In genomic region chr10:61648737-61649645, GRCm38 (mm10) we compare ENCODE assay signal across 8 mouse cellular contexts. TPM values are rescaled to one million over a fixed set of nuclear protein-coding genes. Genes with fewer than 3 reads are reported as not detected.
DNase-seq lines count a peak whose midpoint lies in the region; ATAC-seq and TF ChIP-seq lines count a peak whose summit lies in the region.

No protein-coding gene starts in this region.

- no peaks in the 10 kb centered on the region for H3K36me3 ChIP-seq in spleen, adult 2 months (ENCODE audit: control insufficient read depth, insufficient read depth, low read length)
- peaks cover 36% of the 10 kb centered on the region for H3K36me3 ChIP-seq in hindbrain, embryonic 10.5 days
- H3K36me3 ChIP-seq in liver, adult 2 months (ENCODE audit: control insufficient read depth, insufficient read depth, low read length) = peaks cover 4% of the 10 kb centered on the region; the same call in 1 of the 2 replicates
- no peaks in the 10 kb centered on the region; the same call in 1 of the 2 replicates for H3K36me3 ChIP-seq in neural tube, embryonic 14.5 days (ENCODE audit: control insufficient read depth, insufficient read depth, low read length)

- TF ChIP-seq CTCF in spleen, adult 2 months (IDR thresholded peaks at IDR 0.05; ENCODE audit: extremely low read depth, insufficient read depth, insufficient read length, insufficient replicate concordance) = no peak
- TF ChIP-seq CTCF in liver, adult 2 months (IDR thresholded peaks at IDR 0.05; ENCODE audit: low read depth, low read length) = no peak

- WGBS in spleen, adult 2 months = 3% methylated on average over 38 of the region's 49 CpGs
- 2% methylated on average over 49 of the region's 49 CpGs for WGBS in hindbrain, embryonic 10.5 days
- under 1% methylated on average over 49 of the region's 49 CpGs for WGBS in liver, adult 2 months
- WGBS in neural tube, embryonic 14.5 days = 1% methylated on average over 47 of the region's 49 CpGs

- DNase-seq in spleen, adult 2 months (ENCODE audit: low read depth in 1 of 2, low spot score in 2 of 2) = no peak
- no peak for DNase-seq in spleen, adult 12 weeks (ENCODE audit: low spot score)
- DNase-seq in c-Kit-positive CD71-negative TER-119-negative erythroid progenitor cells, embryonic 14.5 days (ENCODE audit: low read depth) = peak; percentile 31
- DNase-seq in hindbrain, embryonic 10.5 days (ENCODE audit: low spot score) = no peak
- DNase-seq in liver, adult 2 months (ENCODE audit: extremely low read depth, low read depth, low spot score) = peak; percentile 61
- DNase-seq in ovary, postnatal 14 days (ENCODE audit: low spot score) = no peak
- no peak for DNase-seq in left cerebral cortex, adult 11 months (ENCODE audit: low spot score)

- H3K9me3 ChIP-seq in hindbrain, embryonic 10.5 days = no peaks in the 10 kb centered on the region
- H3K9me3 ChIP-seq in neural tube, embryonic 14.5 days (ENCODE audit: control insufficient read depth, low read length) = no peaks in the 10 kb centered on the region

- H3K27me3 ChIP-seq in spleen, adult 2 months (ENCODE audit: control insufficient read depth, insufficient read depth, low read length) = no peaks in the 10 kb centered on the region
- H3K27me3 ChIP-seq in hindbrain, embryonic 10.5 days (ENCODE audit: insufficient read depth, poor library complexity, severe bottlenecking) = no peaks in the 10 kb centered on the region
- H3K27me3 ChIP-seq in liver, adult 2 months (ENCODE audit: control insufficient read depth, insufficient read depth, low read length) = no peaks in the 10 kb centered on the region
- H3K27me3 ChIP-seq in neural tube, embryonic 14.5 days (ENCODE audit: control insufficient read depth, insufficient read depth, low read length) = no peaks in the 10 kb centered on the region

- TF ChIP-seq POLR2A in spleen, adult 2 months (IDR thresholded peaks at IDR 0.05; ENCODE audit: low read depth, low read length) = no peak
- no peak for TF ChIP-seq POLR2A in liver, adult 2 months (IDR thresholded peaks at IDR 0.05; ENCODE audit: extremely low read depth, insufficient read depth, low read length)

- H3K27ac ChIP-seq in spleen, adult 2 months (ENCODE audit: insufficient read depth, low read length) = peak overlapping the region; percentile 26; the same call in 1 of the 2 replicates
- H3K27ac ChIP-seq in hindbrain, embryonic 10.5 days = peak overlapping the region; percentile 96
- peak overlapping the region; percentile 55 for H3K27ac ChIP-seq in liver, adult 2 months (replicated peaks; ENCODE audit: insufficient read depth, low read depth, low read length)
- H3K27ac ChIP-seq in neural tube, embryonic 14.5 days (ENCODE audit: low read depth, low read length) = peak overlapping the region; percentile 78

- H3K4me2 ChIP-seq in neural tube, embryonic 14.5 days (ENCODE audit: low read depth, low read length) = peak overlapping the region; percentile 92

- peak overlapping the region; percentile 97 for H3K4me3 ChIP-seq in spleen, adult 2 months (ENCODE audit: extremely low read depth, insufficient read depth, insufficient read length)
- H3K4me3 ChIP-seq in hindbrain, embryonic 10.5 days = peak overlapping the region; percentile 91
- H3K4me3 ChIP-seq in liver, adult 2 months (ENCODE audit: insufficient read depth, low read depth, low read length) = peak overlapping the region; percentile 82
- peak overlapping the region; percentile 84 for H3K4me3 ChIP-seq in neural tube, embryonic 14.5 days (ENCODE audit: low read depth, low read length)

- ATAC-seq in neural tube, embryonic 14.5 days (ENCODE audit: low read depth) = peak; percentile 69

- no peaks in the 10 kb centered on the region for H3K4me1 ChIP-seq in spleen, adult 2 months (ENCODE audit: control insufficient read depth, insufficient read depth, insufficient read length)
- peaks cover 28% of the 10 kb centered on the region for H3K4me1 ChIP-seq in hindbrain, embryonic 10.5 days (replicated peaks)
- peaks cover 20% of the 10 kb centered on the region for H3K4me1 ChIP-seq in liver, adult 2 months (ENCODE audit: control insufficient read depth, insufficient read depth, low read length)
- peaks cover 8% of the 10 kb centered on the region for H3K4me1 ChIP-seq in neural tube, embryonic 14.5 days (ENCODE audit: control insufficient read depth, insufficient read depth, low read length)

- H3K79me2 ChIP-seq in liver, adult 2 months (ENCODE audit: control insufficient read depth, insufficient read depth, low read length) = no peaks in the 10 kb centered on the region

- peak overlapping the region; percentile 93 for H3K9ac ChIP-seq in liver, adult 2 months (ENCODE audit: low read depth, low read length)
- peak overlapping the region; percentile 86 for H3K9ac ChIP-seq in neural tube, embryonic 14.5 days (replicated peaks; ENCODE audit: low read depth, low read length)

RNA-seq across cellular contexts. Expression of gene Ppa1, which starts 0.6 kb away (rescaled TPM):
- polyA plus RNA-seq in spleen, adult 2 months (2012; rRNA removed) = 8.2 and 9.5 TPM in 2 replicates
- polyA plus RNA-seq in hindbrain, embryonic 10.5 days (2016; fragmentation: Nextera tagmentation; extraction: Ambion mirVana) = 293 and 337 TPM in 2 replicates
- 279 and 331 TPM in 2 replicates for total RNA-seq in liver, adult 2 months (2014; rRNA removed)
- 92.3 and 126 TPM in 2 replicates for polyA plus RNA-seq in liver, adult 2 months (2012; rRNA removed)
- polyA plus RNA-seq in neural tube, embryonic 14.5 days (2014; fragmentation: Nextera tagmentation; extraction: Ambion mirVana) = 196 and 198 TPM in 2 replicates

RNA-seq across cellular contexts. Expression of gene Sar1a, which starts 31.1 kb away (rescaled TPM):
- 29.7 and 42.7 TPM in 2 replicates for polyA plus RNA-seq in spleen, adult 2 months (2012; rRNA removed)
- 217 and 229 TPM in 2 replicates for polyA plus RNA-seq in hindbrain, embryonic 10.5 days (2016; fragmentation: Nextera tagmentation; extraction: Ambion mirVana)
- total RNA-seq in liver, adult 2 months (2014; rRNA removed) = 73.0 and 76.2 TPM in 2 replicates
- 44.9 and 53.2 TPM in 2 replicates for polyA plus RNA-seq in liver, adult 2 months (2012; rRNA removed)
- polyA plus RNA-seq in neural tube, embryonic 14.5 days (2014; fragmentation: Nextera tagmentation; extraction: Ambion mirVana) = 185 and 218 TPM in 2 replicates

RNA-seq across cellular contexts. Expression of gene Tysnd1, which starts 46.3 kb away (rescaled TPM):
- 43.2 and 67.7 TPM in 2 replicates for polyA plus RNA-seq in spleen, adult 2 months (2012; rRNA removed)
- polyA plus RNA-seq in hindbrain, embryonic 10.5 days (2016; fragmentation: Nextera tagmentation; extraction: Ambion mirVana) = 28.3 and 35.7 TPM in 2 replicates
- total RNA-seq in liver, adult 2 months (2014; rRNA removed) = 26.8 and 31.3 TPM in 2 replicates
- polyA plus RNA-seq in liver, adult 2 months (2012; rRNA removed) = 111 and 123 TPM in 2 replicates
- 26.5 and 26.7 TPM in 2 replicates for polyA plus RNA-seq in neural tube, embryonic 14.5 days (2014; fragmentation: Nextera tagmentation; extraction: Ambion mirVana)

RNA-seq across cellular contexts. Expression of gene Npffr1, which starts 53.7 kb away (rescaled TPM):
- 0.02 TPM in 1 of 2 replicates, not detected in the other for polyA plus RNA-seq in spleen, adult 2 months (2012; rRNA removed)
- polyA plus RNA-seq in hindbrain, embryonic 10.5 days (2016; fragmentation: Nextera tagmentation; extraction: Ambion mirVana) = 0.09 and 0.19 TPM in 2 replicates
- total RNA-seq in liver, adult 2 months (2014; rRNA removed) = not detected in 2 replicates
- not detected in 2 replicates for polyA plus RNA-seq in liver, adult 2 months (2012; rRNA removed)
- polyA plus RNA-seq in neural tube, embryonic 14.5 days (2014; fragmentation: Nextera tagmentation; extraction: Ambion mirVana) = 0.36 and 0.67 TPM in 2 replicates

Comparison
In these comparisons a context has a peak if more than half of its experiments do, and no peak if none do; other contexts are left out.
1. DNase-seq: peak in c-Kit-positive CD71-negative TER-119-negative erythroid progenitor cells, embryonic 14.5 days (single experiment) and liver, adult 2 months (single experiment); none in spleen, adult 2 months (0 of 2), spleen, adult 12 weeks (single experiment), hindbrain, embryonic 10.5 days (single experiment), ovary, postnatal 14 days (single experiment) and left cerebral cortex, adult 11 months (single experiment).
2. H3K27ac ChIP-seq: peak in every context shown above with its lines; median percentile 96 in hindbrain, embryonic 10.5 days; 78 in neural tube, embryonic 14.5 days; 55 in liver, adult 2 months; 26 in spleen, adult 2 months.
3. Peak in every context shown above with its lines, with median percentiles within 50 percentile points of each other: H3K4me3 ChIP-seq.